Mouse (Mus musculus) intestine, embryonic 14.5 days (tissue): Measurements from ENCODE around the gene Usp22. TPM values are rescaled to one million over a fixed set of nuclear protein-coding genes. Genes with fewer than 3 reads are reported as not detected.

Experiments used
- ATAC-seq: fragments of 200-750 bp; cut with Nextera tagmentation; replicated peaks from 2 replicates; pipeline ENCODE4 v1.8.0; 2017; ENCODE audit warnings: low read depth, moderate number of reproducible peaks, moderate TSS enrichment, moderate library complexity; ENCODE audit not compliant: low FRiP score, low TSS enrichment
- DNase-seq: peaks from one replicate; pipeline ENCODE4 v3.0.0-alpha.2; 2018; ENCODE audit warnings: low spot score
- H3K27ac ChIP-seq: fragments of 300-500 bp; sonication (generic); 2 replicates; pipeline ENCODE4 v1.5.1; 2014; ENCODE audit warnings: low read depth, mild to moderate bottlenecking, control low read depth
- H3K27me3 ChIP-seq: fragments of 300-500 bp; sonication (generic); replicated peaks from 2 replicates; pipeline ENCODE4 v1.6.1; 2014; ENCODE audit warnings: low read length, control low read depth; ENCODE audit not compliant: control insufficient read depth, insufficient read depth
- H3K36me3 ChIP-seq: fragments of 300-500 bp; sonication (generic); 2 replicates; pipeline ENCODE4 v1.6.1; 2014; ENCODE audit warnings: low read length, control low read depth; ENCODE audit not compliant: control insufficient read depth, insufficient read depth
- H3K4me1 ChIP-seq: fragments of 300-500 bp; sonication (generic); replicated peaks from 2 replicates; pipeline ENCODE4 v1.6.1; 2014; ENCODE audit warnings: low read length, control low read depth, mixed read lengths; ENCODE audit not compliant: control insufficient read depth, insufficient read depth
- H3K4me2 ChIP-seq: fragments of 300-500 bp; sonication (generic); 2 replicates; pipeline ENCODE4 v1.6.1; 2014; ENCODE audit warnings: low read length
- H3K4me3 ChIP-seq: fragments of 300-500 bp; sonication (generic); 2 replicates; pipeline ENCODE4 v1.5.1; 2014; ENCODE audit warnings: low read depth, low read length, control low read depth, mixed read lengths
- H3K9ac ChIP-seq: fragments of 300-500 bp; sonication (generic); 2 replicates; pipeline ENCODE4 v1.6.1; 2014; ENCODE audit warnings: mild to moderate bottlenecking, low read length
- H3K9me3 ChIP-seq: fragments of 300-500 bp; sonication (generic); 2 replicates; pipeline ENCODE4 v1.6.1; 2016; ENCODE audit warnings: low read length, control low read depth; ENCODE audit not compliant: control insufficient read depth
- WGBS: fragments of 180-500 bp; shearing (Covaris S2); extraction: QIAGEN DNeasy Blood & Tissue Kit; methylation state at CpG from one replicate; pipeline ENCODE4 v1.1.7; 2014; 5-methylcytosine and 5-hydroxymethylcytosine counted together
- polyA plus RNA-seq: library from polyadenylated mRNA; unstranded; fragments of >200 nt; fragmentation: Nextera tagmentation; extraction: Ambion mirVana; gene quantifications from 2 replicates; pipeline ENCODE4 v1.2.1, GENCODE M21; 2014

The Usp22 gene
- polyA plus RNA-seq, 1 experiment from 2014 or later: 163 TPM

- Histone ChIP-seq H3K27me3 (no peaks in the 10 kb centered on the region), H3K4me1 (no peaks in the 10 kb centered on the region), H3K4me3 (no peak within 1 kb of the TSS), H3K36me3 (no peaks in the 10 kb centered on the region), H3K27ac (no peak within 1 kb of the TSS), H3K4me2 (no peak within 1 kb of the TSS), H3K9ac (no peak within 1 kb of the TSS), H3K9me3 (no peaks in the 10 kb centered on the region)
- 80% methylated on average over 23 of the region's 23 CpGs for WGBS
- ATAC-seq (no peak), DNase-seq (no peak)
Observed at GRCm38 (mm10) chr11:61126606-61127355, 48.1 kb downstream of the Usp22 start, which contains the start of gene Tnfrsf13b. TSS of gene Tnfrsf13b (plus strand) at chr11:61126755.

GRCm38 (mm10) chr11:61125970-61126369, 48.9 kb downstream of the Usp22 start:
- Histone ChIP-seq H3K9ac (no peak overlapping the region), H3K36me3 (no peaks in the 10 kb centered on the region), H3K9me3 (no peaks in the 10 kb centered on the region), H3K4me3 (no peak overlapping the region), H3K27ac (no peak overlapping the region), H3K27me3 (no peaks in the 10 kb centered on the region), H3K4me2 (no peak overlapping the region), H3K4me1 (no peaks in the 10 kb centered on the region)
- ATAC-seq: no peak
- DNase-seq: no peak
- 84% methylated on average over 5 of the region's 5 CpGs for WGBS

- Histone ChIP-seq H3K27ac (no peak overlapping the region), H3K9me3 (no peaks in the 10 kb centered on the region), H3K4me2 (no peak overlapping the region), H3K4me1 (no peaks in the 10 kb centered on the region), H3K36me3 (no peaks in the 10 kb centered on the region), H3K4me3 (no peak overlapping the region), H3K27me3 (no peaks in the 10 kb centered on the region), H3K9ac (no peak overlapping the region)
- no peak for ATAC-seq
- DNase-seq: no peak
- 76% methylated on average over 3 of the region's 3 CpGs for WGBS
Observed at GRCm38 (mm10) chr11:61123886-61124285, 51.0 kb downstream of the Usp22 start.

GRCm38 (mm10) chr11:61122769-61123288, 52.0 kb downstream of the Usp22 start:
- Histone ChIP-seq H3K4me3 (no peak overlapping the region), H3K27ac (no peak overlapping the region), H3K9me3 (no peaks in the 10 kb centered on the region), H3K36me3 (no peaks in the 10 kb centered on the region), H3K9ac (no peak overlapping the region), H3K4me1 (no peaks in the 10 kb centered on the region), H3K4me2 (no peak overlapping the region), H3K27me3 (no peaks in the 10 kb centered on the region)
- DNase-seq (no peak), ATAC-seq (no peak)
- WGBS: 91% methylated on average over 8 of the region's 8 CpGs

- no peaks in the 10 kb centered on the region for H3K27me3 ChIP-seq
- H3K4me3 ChIP-seq: no peak overlapping the region
- no peak overlapping the region for H3K9ac ChIP-seq
- H3K36me3 ChIP-seq: no peaks in the 10 kb centered on the region
- DNase-seq: no peak
- H3K4me2 ChIP-seq: no peak overlapping the region
- H3K4me1 ChIP-seq: no peaks in the 10 kb centered on the region
- H3K27ac ChIP-seq: no peak overlapping the region
- ATAC-seq: no peak
- 83% methylated on average over 9 of the region's 9 CpGs for WGBS
- no peaks in the 10 kb centered on the region for H3K9me3 ChIP-seq
Observed at GRCm38 (mm10) chr11:61122283-61122768, 52.5 kb downstream of the Usp22 start.

- H3K4me1 ChIP-seq: no peaks in the 10 kb centered on the region
- no peaks in the 10 kb centered on the region for H3K9me3 ChIP-seq
- 89% methylated on average over 3 of the region's 3 CpGs for WGBS
- H3K4me3 ChIP-seq: no peak overlapping the region
- H3K27me3 ChIP-seq: no peaks in the 10 kb centered on the region
- no peak for ATAC-seq
- H3K36me3 ChIP-seq: no peaks in the 10 kb centered on the region
- DNase-seq: no peak
- no peak overlapping the region for H3K4me2 ChIP-seq
- H3K27ac ChIP-seq: no peak overlapping the region
- H3K9ac ChIP-seq: no peak overlapping the region
Observed at GRCm38 (mm10) chr11:61119996-61120583, 54.8 kb downstream of the Usp22 start.

GRCm38 (mm10) chr11:61116226-61116625, 58.6 kb downstream of the Usp22 start:
- H3K4me1 ChIP-seq: no peaks in the 10 kb centered on the region
- H3K9me3 ChIP-seq: no peaks in the 10 kb centered on the region
- no peak for ATAC-seq
- H3K4me3 ChIP-seq: no peak overlapping the region
- no peak overlapping the region for H3K4me2 ChIP-seq
- no peak for DNase-seq
- no peak overlapping the region for H3K27ac ChIP-seq
- no peaks in the 10 kb centered on the region for H3K36me3 ChIP-seq
- no peaks in the 10 kb centered on the region for H3K27me3 ChIP-seq
- H3K9ac ChIP-seq: no peak overlapping the region
- whole genome bisulfite sequencing: 62% methylated on average over 8 of the region's 8 CpGs

- Histone ChIP-seq H3K4me1 (no peaks in the 10 kb centered on the region), H3K4me2 (no peak overlapping the region), H3K36me3 (no peaks in the 10 kb centered on the region), H3K4me3 (no peak overlapping the region), H3K27ac (no peak overlapping the region), H3K9ac (no peak overlapping the region), H3K27me3 (no peaks in the 10 kb centered on the region), H3K9me3 (no peaks in the 10 kb centered on the region)
- DNase-seq: no peak
- no peak for ATAC-seq
- 72% methylated on average over 8 of the region's 8 CpGs for WGBS
Observed at GRCm38 (mm10) chr11:61112323-61112995, 62.4 kb downstream of the Usp22 start.
